Mouse (Mus musculus) MEL (cell line): ENCODE measurements around the gene Nckap5l. TPM values are rescaled to one million over a fixed set of nuclear protein-coding genes. Genes with fewer than 3 reads are reported as not detected.

ENCODE experiments used
- DNase-seq: peaks from one replicate; pipeline ENCODE4 v3.0.0; 2011; ENCODE audit warnings: low read depth, low spot score
- H3K27ac ChIP-seq: 2 replicates; pipeline ENCODE4 v1.5.1; 2012; ENCODE audit warnings: low read depth, mild to moderate bottlenecking, control low read depth, low read length, moderate library complexity; ENCODE audit not compliant: control insufficient read depth
- H3K27me3 ChIP-seq, 2 experiments: fragments of 150-350 bp in 1 of 2; sonication (generic) in 1 of 2; 2 replicates each; pipeline ENCODE4 v1.6.1; 2012; ENCODE audit warnings: low read length in 2 of 2, mild to moderate bottlenecking in 2 of 2, improper control_type of control experiment in 1 of 2, moderate library complexity in 1 of 2; ENCODE audit not compliant: insufficient read depth in 2 of 2, control insufficient read depth in 1 of 2
- H3K36me3 ChIP-seq, 2 experiments: 2 replicates each; pipeline ENCODE4 v1.6.1; 2012 to 2014; ENCODE audit warnings: low read length in 2 of 2, improper control_type of control experiment in 1 of 2, inconsistent platforms in 1 of 2, mild to moderate bottlenecking in 1 of 2; ENCODE audit not compliant: insufficient read depth in 2 of 2, control insufficient read depth in 1 of 2
- H3K4me1 ChIP-seq, 2 experiments: fragments of 150-350 bp in 1 of 2; sonication (generic) in 1 of 2; 2 replicates each; pipeline ENCODE4 v1.6.1; 2012; ENCODE audit warnings: low read length in 2 of 2, improper control_type of control experiment in 1 of 2, mild to moderate bottlenecking in 1 of 2; ENCODE audit not compliant: insufficient read depth in 2 of 2, control insufficient read depth in 1 of 2
- H3K4me3 ChIP-seq, 2 experiments: fragments of 150-350 bp in 1 of 2; sonication (generic) in 1 of 2; 2 replicates each; pipeline ENCODE4 v1.5.1; 2012; ENCODE audit warnings: low read depth in 2 of 2, low read length in 2 of 2, mild to moderate bottlenecking in 2 of 2, moderate library complexity in 2 of 2, control low read depth in 1 of 2, improper control_type of control experiment in 1 of 2; ENCODE audit not compliant: control insufficient read depth in 1 of 2, insufficient read depth in 1 of 2
- H3K79me2 ChIP-seq: 2 replicates; pipeline ENCODE4 v1.6.1; 2012; ENCODE audit warnings: mild to moderate bottlenecking, low read length, moderate library complexity; ENCODE audit not compliant: control insufficient read depth, poor library complexity, insufficient read depth
- H3K9ac ChIP-seq: 2 replicates; pipeline ENCODE4 v1.6.1; 2012; ENCODE audit warnings: low read depth, mild to moderate bottlenecking, control low read depth, low read length, moderate library complexity; ENCODE audit not compliant: control insufficient read depth, poor library complexity, severe bottlenecking
- H3K9me3 ChIP-seq: fragments of 150-350 bp; sonication (generic); replicated peaks from 2 replicates; pipeline ENCODE4 v1.6.1; 2012; ENCODE audit warnings: mild to moderate bottlenecking, low read length, improper control_type of control experiment, moderate library complexity; ENCODE audit not compliant: insufficient read depth
- BHLHE40 ChIP-seq: IDR thresholded peaks from 2 replicates; pipeline ENCODE4 v1.6.1; 2012; ENCODE audit warnings: low read depth, mild to moderate bottlenecking, inconsistent platforms, low read length, improper control_type of control experiment, borderline replicate concordance
- CHD2 ChIP-seq: IDR thresholded peaks from 2 replicates; pipeline ENCODE4 v1.6.1; 2011; ENCODE audit warnings: low read length, improper control_type of control experiment
- ELF1 ChIP-seq: IDR thresholded peaks from 2 replicates; pipeline ENCODE4 v1.6.1; 2014; ENCODE audit warnings: low read depth, mild to moderate bottlenecking, inconsistent platforms, low read length, improper control_type of control experiment, moderate library complexity
- GABPA ChIP-seq: IDR thresholded peaks from 2 replicates; pipeline ENCODE4 v1.6.1; 2012; ENCODE audit warnings: low read depth, mild to moderate bottlenecking, inconsistent platforms, low read length, improper control_type of control experiment, moderate library complexity
- MAFK ChIP-seq: IDR thresholded peaks from 2 replicates; pipeline ENCODE4 v1.6.1; 2011; ENCODE audit warnings: low read depth, mild to moderate bottlenecking, low read length, improper control_type of control experiment, borderline replicate concordance
- MEF2A ChIP-seq: IDR thresholded peaks from 2 replicates; pipeline ENCODE4 v1.6.1; 2014; ENCODE audit warnings: low read depth, mild to moderate bottlenecking, inconsistent platforms, low read length, improper control_type of control experiment; ENCODE audit not compliant: poor library complexity, insufficient replicate concordance, severe bottlenecking; ENCODE audit errors: extremely low read depth
- MYB ChIP-seq: IDR thresholded peaks from 2 replicates; pipeline ENCODE4 v1.6.1; 2011; ENCODE audit warnings: mild to moderate bottlenecking, low read depth, low read length, improper control_type of control experiment
- RAD21 ChIP-seq: IDR thresholded peaks from 2 replicates; pipeline ENCODE4 v1.6.1; 2011; ENCODE audit warnings: mild to moderate bottlenecking, low read depth, low read length, improper control_type of control experiment
- SIN3A ChIP-seq: IDR thresholded peaks from 2 replicates; pipeline ENCODE4 v1.6.1; 2012; ENCODE audit warnings: low read length, improper control_type of control experiment, inconsistent platforms
- SMC3 ChIP-seq: IDR thresholded peaks from 2 replicates; pipeline ENCODE4 v1.6.1; 2011; ENCODE audit warnings: low read depth, low read length, improper control_type of control experiment
- TBP ChIP-seq: IDR thresholded peaks from 2 replicates; pipeline ENCODE4 v1.8.0; 2011; ENCODE audit warnings: low read depth, low read length, improper control_type of control experiment
- TCF12 ChIP-seq: IDR thresholded peaks from 2 replicates; pipeline ENCODE4 v1.6.1; 2014; ENCODE audit warnings: low read depth, mild to moderate bottlenecking, inconsistent platforms, low read length, improper control_type of control experiment, moderate library complexity
- ZC3H11A ChIP-seq: IDR thresholded peaks from 2 replicates; pipeline ENCODE4 v1.6.1; 2012; ENCODE audit warnings: low read depth, mild to moderate bottlenecking, inconsistent platforms, low read length, improper control_type of control experiment
- polyA plus RNA-seq, 2 experiments: library from polyadenylated mRNA; stranded (reverse) in 1 of 2; unstranded in 1 of 2; fragments of >175 nt in 1 of 2; fragments of >200 nt in 1 of 2; gene quantifications; 2 replicates each; pipeline versions ENCODE4 v1.2.1 to v1.2.4; 2012; ENCODE audit warnings: low replicate concordance in 2 of 2, low read depth in 1 of 2; ENCODE audit not compliant: insufficient read length in 2 of 2, insufficient read depth in 1 of 2, missing spikeins in 1 of 2
- total RNA-seq: library from RNA; depleted of rRNA; stranded (reverse); fragments of 300-350 nt; gene quantifications from 2 replicates; pipeline ENCODE4 v1.2.3, GENCODE M21; 2012

Gene Nckap5l
- total and polyA plus RNA-seq, 3 experiments = 2.5 to 14.1 TPM; not detected in 1

GRCm38 (mm10) chr15:99456338-99456962 lies 1.1 kb downstream of the Nckap5l start:
- TF ChIP-seq MYB (0 out of 2 replicates have a peak, but pooled peaks have one; percentile 8), RAD21 (no peak)
- TF ChIP-seq, all 39 proteins: peak for 1

GRCm38 (mm10) chr15:99455415-99455814 lies 2.1 kb downstream of the Nckap5l start:
- Histone ChIP-seq H3K4me1 (peaks cover 5 to 21% of the 10 kb centered on the region in 2 experiments), H3K4me3 (no peak overlapping the region), H3K79me2 (peaks cover 6% of the 10 kb centered on the region; the same call in 1 of the 2 replicates), H3K9me3 (no peaks in the 10 kb centered on the region), H3K27ac (no peak overlapping the region), H3K9ac (no peak overlapping the region), H3K36me3 (peaks cover 0 to 15% of the 10 kb centered on the region in 2 experiments; a peak in 2 of 4 replicates), H3K27me3 (no peaks in the 10 kb centered on the region)
- no peak for DNase-seq
- TF ChIP-seq GABPA (no peak), MAFK (no peak), MEF2A (no peak), BHLHE40 (no peak), ELF1 (no peak), CHD2 (no peak), TBP (no peak), SMC3 (no peak), TCF12 (no peak), SIN3A (no peak), ZC3H11A (no peak)

More at GRCm38 (mm10) chr15:99456338-99456962, 1.1 kb downstream of the Nckap5l start:
- H3K27me3 ChIP-seq = no peaks in the 10 kb centered on the region
- H3K4me1 ChIP-seq = peaks cover 5 to 12% of the 10 kb centered on the region in 2 experiments
- peaks cover 0 to 8% of the 10 kb centered on the region in 2 experiments; a peak in 2 of 4 replicates for H3K36me3 ChIP-seq
- H3K27ac ChIP-seq = peak overlapping the region; percentile 0; the same call in 1 of the 2 replicates
- peak; percentile 71 for DNase-seq
- no peaks in the 10 kb centered on the region for H3K9me3 ChIP-seq
- H3K4me3 ChIP-seq = peak overlapping the region; percentile 73 to 91
- H3K79me2 ChIP-seq = peaks cover 6% of the 10 kb centered on the region; the same call in 1 of the 2 replicates
- H3K9ac ChIP-seq = peak overlapping the region; percentile 74
